Mouse (Mus musculus) inflammation-experienced regulatory T-cells, adult 6 months (primary cell): ENCODE data around the gene Eif2b4. TPM values are rescaled to one million over a fixed set of nuclear protein-coding genes. Genes with fewer than 3 reads are reported as not detected.
"Not testable (repeated sequence)": the region's sequence is repeated elsewhere in the genome, so short reads cannot be mapped to it uniquely, and the experiment has no call there.

Experiments used
- ATAC-seq: one replicate; pipeline ENCODE4 v1.8.0; 2017
- polyA plus RNA-seq, 3 experiments: library from polyadenylated mRNA; unstranded; fragments of 100-300 nt; shearing (Covaris generic); gene quantifications; one replicate each; pipeline ENCODE4 v1.2.1; 2017

The Eif2b4 gene
- polyA plus RNA-seq, result 10 to 100 TPM; 38.7 to 45.8 (median 44.4) TPM

GRCm38 (mm10) chr5:31192939-31193630 lies at the start of gene Eif2b4, which contains the start of gene Snx17:
Eif2b4 (minus strand) TSS chr5:31193430.
Snx17 (plus strand) TSS chr5:31193227.
- ATAC-seq, result peak; percentile 92

- ATAC-seq, result no peak
These were observed 49.0 kb upstream of the Eif2b4 start for GRCm38 (mm10) chr5:31242191-31242590.

GRCm38 (mm10) chr5:31241522-31242034 lies 48.3 kb upstream of the Eif2b4 start:
- ATAC-seq, result peak; percentile 15

- ATAC-seq, result peak; percentile 98
These were observed 47.6 kb upstream of the Eif2b4 start, which contains the start of the genes Nrbp1 and Gm9970 for GRCm38 (mm10) chr5:31240637-31241521. Nrbp1 (plus strand) TSS chr5:31240864. Gm9970 (minus strand) TSS chr5:31241232.

GRCm38 (mm10) chr5:31226641-31227040 lies 33.4 kb upstream of the Eif2b4 start:
- no peak for ATAC-seq

GRCm38 (mm10) chr5:31222696-31223095 lies 29.5 kb upstream of the Eif2b4 start:
- no peak for ATAC-seq

- no peak for ATAC-seq
These were observed 28.2 kb upstream of the Eif2b4 start for GRCm38 (mm10) chr5:31221304-31221945.

GRCm38 (mm10) chr5:31220448-31221303 lies 27.4 kb upstream of the Eif2b4 start, which contains the start of gene Ppm1g:
Ppm1g (minus strand) TSS chr5:31220687.
- ATAC-seq, result peak; percentile 92

GRCm38 (mm10) chr5:31219911-31220447 lies 26.7 kb upstream of the Eif2b4 start:
- ATAC-seq, result peak; percentile 31

- ATAC-seq, result no peak
These were observed 26.2 kb upstream of the Eif2b4 start for GRCm38 (mm10) chr5:31219474-31219873.

GRCm38 (mm10) chr5:31219070-31219469 lies 25.8 kb upstream of the Eif2b4 start:
- no peak for ATAC-seq

GRCm38 (mm10) chr5:31218294-31218693 lies 25.1 kb upstream of the Eif2b4 start:
- peak; percentile 24 for ATAC-seq

- not testable (repeated sequence) for ATAC-seq
These were observed 23.3 kb upstream of the Eif2b4 start for GRCm38 (mm10) chr5:31216554-31216953.

- no peak for ATAC-seq
These were observed 11.2 kb upstream of the Eif2b4 start for GRCm38 (mm10) chr5:31204421-31204820.

GRCm38 (mm10) chr5:31203866-31204265 lies 10.6 kb upstream of the Eif2b4 start:
- ATAC-seq, result no peak

- ATAC-seq, result no peak
These were observed 9.7 kb upstream of the Eif2b4 start for GRCm38 (mm10) chr5:31202933-31203332.

- ATAC-seq, result peak; percentile 99
These were observed 8.7 kb upstream of the Eif2b4 start, which contains the start of gene Zfp513 for GRCm38 (mm10) chr5:31201742-31202590. Zfp513 (minus strand) TSS chr5:31202303.

- ATAC-seq, result no peak
These were observed 8.0 kb upstream of the Eif2b4 start for GRCm38 (mm10) chr5:31201042-31201741.

GRCm38 (mm10) chr5:31200327-31200768 lies 7.1 kb upstream of the Eif2b4 start:
- no peak for ATAC-seq
